Mouse (Mus musculus): ENCODE data around the gene Mpp3. TPM values are rescaled to one million over a fixed set of nuclear protein-coding genes. Genes with fewer than 3 reads are reported as not detected.

Mpp3 gene
- polyA plus RNA-seq, 1 experiment = 3.8 TPM

GRCm38 (mm10) chr11:102024875-102025274, 3.4 kb downstream of the Mpp3 start:
- Histone ChIP-seq H3K4me1 (ENCODE audit: control insufficient read depth, insufficient read depth, low read length) (peaks cover 7% of the 10 kb centered on the region), H3K4me3 (ENCODE audit: low read depth, low read length) (no peak overlapping the region), H3K9ac (ENCODE audit: low read depth, poor library complexity, severe bottlenecking) (no peak overlapping the region), H3K27me3 (ENCODE audit: control insufficient read depth, insufficient read depth, low read length, poor library complexity, severe bottlenecking) (no peaks in the 10 kb centered on the region; the same call in 1 of the 2 replicates), H3K27ac (ENCODE audit: insufficient read depth, low read length) (no peak overlapping the region), H3K9me3 (replicated peaks; ENCODE audit: control insufficient read depth, insufficient read depth, low read length, poor library complexity, severe bottlenecking) (no peaks in the 10 kb centered on the region), H3K36me3 (ENCODE audit: control insufficient read depth, insufficient read depth, low read length, poor library complexity, severe bottlenecking) (no peaks in the 10 kb centered on the region)
- no peak for TF ChIP-seq POLR2A (IDR thresholded peaks at IDR 0.05; ENCODE audit: insufficient read depth, low read length)
- no peak for TF ChIP-seq CTCF (IDR thresholded peaks at IDR 0.05; ENCODE audit: low read depth, low read length)
- no peak for TF ChIP-seq EP300 (IDR thresholded peaks at IDR 0.05; ENCODE audit: insufficient read depth, low read depth, low read length)

GRCm38 (mm10) chr11:102024084-102024758, 4.0 kb downstream of the Mpp3 start:
- H3K27ac ChIP-seq (ENCODE audit: insufficient read depth, low read length) = no peak overlapping the region
- peaks cover 7% of the 10 kb centered on the region for H3K4me1 ChIP-seq (ENCODE audit: control insufficient read depth, insufficient read depth, low read length)
- H3K9ac ChIP-seq (ENCODE audit: low read depth, poor library complexity, severe bottlenecking) = no peak overlapping the region
- no peaks in the 10 kb centered on the region; the same call in 1 of the 2 replicates for H3K27me3 ChIP-seq (ENCODE audit: control insufficient read depth, insufficient read depth, low read length, poor library complexity, severe bottlenecking)
- H3K9me3 ChIP-seq (replicated peaks; ENCODE audit: control insufficient read depth, insufficient read depth, low read length, poor library complexity, severe bottlenecking) = no peaks in the 10 kb centered on the region
- TF ChIP-seq EP300 (IDR thresholded peaks at IDR 0.05; ENCODE audit: insufficient read depth, low read depth, low read length) = no peak
- no peak for TF ChIP-seq POLR2A (IDR thresholded peaks at IDR 0.05; ENCODE audit: insufficient read depth, low read length)
- TF ChIP-seq CTCF (IDR thresholded peaks at IDR 0.05; ENCODE audit: low read depth, low read length) = no peak
- no peak overlapping the region for H3K4me3 ChIP-seq (ENCODE audit: low read depth, low read length)
- H3K36me3 ChIP-seq (ENCODE audit: control insufficient read depth, insufficient read depth, low read length, poor library complexity, severe bottlenecking) = no peaks in the 10 kb centered on the region

DNA sequence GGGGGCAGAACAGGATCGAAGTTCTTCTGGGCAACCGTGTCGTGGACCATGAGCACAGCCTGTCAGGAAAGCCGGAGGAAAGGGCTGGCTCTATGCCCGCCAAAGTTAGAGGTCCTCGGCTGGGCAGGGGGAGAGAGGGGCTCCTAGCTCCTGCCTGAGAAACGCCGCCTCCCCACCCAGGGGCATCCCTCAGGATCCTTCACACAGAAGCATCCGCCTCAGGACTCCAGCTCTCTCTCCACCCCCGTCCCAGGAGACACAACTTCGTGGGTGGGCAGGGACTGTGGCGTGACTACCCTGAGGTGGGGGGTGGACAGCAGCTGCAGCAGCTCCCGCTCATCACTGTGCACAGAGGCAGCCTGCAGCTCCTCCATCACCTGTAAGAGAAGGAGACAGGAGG, 4.9 kb downstream of the Mpp3 start:
- Histone ChIP-seq H3K4me1 (ENCODE audit: control insufficient read depth, insufficient read depth, low read length) (peaks cover 7% of the 10 kb centered on the region), H3K4me3 (ENCODE audit: low read depth, low read length) (no peak overlapping the region), H3K36me3 (ENCODE audit: control insufficient read depth, insufficient read depth, low read length, poor library complexity, severe bottlenecking) (no peaks in the 10 kb centered on the region), H3K27ac (ENCODE audit: insufficient read depth, low read length) (no peak overlapping the region), H3K9ac (ENCODE audit: low read depth, poor library complexity, severe bottlenecking) (no peak overlapping the region), H3K9me3 (replicated peaks; ENCODE audit: control insufficient read depth, insufficient read depth, low read length, poor library complexity, severe bottlenecking) (no peaks in the 10 kb centered on the region), H3K27me3 (ENCODE audit: control insufficient read depth, insufficient read depth, low read length, poor library complexity, severe bottlenecking) (no peaks in the 10 kb centered on the region; the same call in 1 of the 2 replicates)
- TF ChIP-seq POLR2A (IDR thresholded peaks at IDR 0.05; ENCODE audit: insufficient read depth, low read length) (no peak), CTCF (IDR thresholded peaks at IDR 0.05; ENCODE audit: low read depth, low read length) (no peak), EP300 (IDR thresholded peaks at IDR 0.05; ENCODE audit: insufficient read depth, low read depth, low read length) (no peak)

DNA sequence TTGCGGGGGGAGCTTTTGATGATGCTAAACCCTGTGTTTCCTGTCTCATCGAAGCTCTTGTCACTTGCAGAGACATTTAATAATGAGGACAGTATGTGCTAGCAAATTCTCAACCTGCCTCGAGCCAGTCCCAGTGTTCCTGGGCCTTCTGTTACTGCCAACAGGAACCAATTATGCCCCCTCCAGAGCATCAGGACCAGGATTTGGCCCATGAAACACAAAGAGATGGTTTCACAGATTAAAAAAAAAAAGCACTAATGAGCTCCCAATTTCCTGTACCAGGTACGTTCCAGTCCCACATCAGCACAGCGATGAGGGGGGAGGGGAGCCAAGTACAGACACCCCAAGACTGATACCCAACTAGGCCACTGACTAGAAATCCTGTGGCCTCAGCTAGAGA, 7.1 kb downstream of the Mpp3 start:
- H3K27me3 ChIP-seq (ENCODE audit: control insufficient read depth, insufficient read depth, low read length, poor library complexity, severe bottlenecking) = no peaks in the 10 kb centered on the region; the same call in 1 of the 2 replicates
- H3K9me3 ChIP-seq (replicated peaks; ENCODE audit: control insufficient read depth, insufficient read depth, low read length, poor library complexity, severe bottlenecking) = no peaks in the 10 kb centered on the region
- TF ChIP-seq CTCF (IDR thresholded peaks at IDR 0.05; ENCODE audit: low read depth, low read length) (no peak), POLR2A (IDR thresholded peaks at IDR 0.05; ENCODE audit: insufficient read depth, low read length) (no peak), EP300 (IDR thresholded peaks at IDR 0.05; ENCODE audit: insufficient read depth, low read depth, low read length) (no peak)
- H3K27ac ChIP-seq (ENCODE audit: insufficient read depth, low read length) = no peak overlapping the region
- no peaks in the 10 kb centered on the region for H3K36me3 ChIP-seq (ENCODE audit: control insufficient read depth, insufficient read depth, low read length, poor library complexity, severe bottlenecking)
- H3K4me3 ChIP-seq (ENCODE audit: low read depth, low read length) = no peak overlapping the region
- no peak overlapping the region for H3K9ac ChIP-seq (ENCODE audit: low read depth, poor library complexity, severe bottlenecking)
- peaks cover 4% of the 10 kb centered on the region for H3K4me1 ChIP-seq (ENCODE audit: control insufficient read depth, insufficient read depth, low read length)

DNA sequence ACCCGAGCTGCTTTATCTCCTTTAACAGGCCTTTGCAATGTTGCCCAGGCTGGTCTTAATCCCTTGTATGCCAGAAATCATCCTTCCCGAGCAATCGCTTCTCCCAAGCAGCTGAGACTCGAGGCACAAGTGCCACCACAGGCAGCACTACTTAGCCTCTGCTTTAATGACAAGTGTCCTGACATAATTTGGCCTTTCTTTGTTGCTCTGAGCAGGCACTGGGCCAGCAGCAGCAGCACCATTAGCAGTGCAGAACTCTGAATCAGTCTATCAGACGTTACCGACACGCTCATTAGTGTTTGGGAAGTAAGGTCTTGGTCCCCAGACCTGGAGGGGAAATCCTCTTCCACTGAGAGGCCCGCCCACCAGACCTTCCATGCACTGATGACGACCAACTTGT, 8.5 kb downstream of the Mpp3 start:
- no peaks in the 10 kb centered on the region for H3K4me1 ChIP-seq (ENCODE audit: control insufficient read depth, insufficient read depth, low read length)
- TF ChIP-seq EP300 (IDR thresholded peaks at IDR 0.05; ENCODE audit: insufficient read depth, low read depth, low read length) (no peak), CTCF (IDR thresholded peaks at IDR 0.05; ENCODE audit: low read depth, low read length) (no peak), POLR2A (IDR thresholded peaks at IDR 0.05; ENCODE audit: insufficient read depth, low read length) (no peak)
- H3K36me3 ChIP-seq (ENCODE audit: control insufficient read depth, insufficient read depth, low read length, poor library complexity, severe bottlenecking) = no peaks in the 10 kb centered on the region

DNA sequence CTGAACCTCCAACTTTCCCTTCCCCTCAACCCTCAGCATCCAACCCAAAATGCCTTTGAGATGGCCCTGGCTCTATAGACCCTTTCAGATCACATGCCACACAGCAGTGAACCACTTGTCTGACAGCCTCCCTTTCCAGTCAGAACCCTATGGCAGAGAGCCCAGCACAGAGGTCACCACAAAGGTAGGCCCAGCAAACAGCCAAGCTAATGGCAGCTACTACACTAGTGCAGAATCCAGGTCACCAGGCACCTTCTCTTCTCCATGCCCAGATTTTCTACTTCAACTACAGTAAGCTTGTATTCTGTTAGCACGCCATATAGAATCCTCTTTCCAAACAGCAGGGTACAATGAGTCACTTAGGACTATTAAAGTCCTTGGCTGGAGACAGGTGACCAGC, 12.1 kb downstream of the Mpp3 start:
- H3K27ac ChIP-seq (ENCODE audit: insufficient read depth, low read length) = no peak overlapping the region
- no peaks in the 10 kb centered on the region for H3K27me3 ChIP-seq (ENCODE audit: control insufficient read depth, insufficient read depth, low read length, poor library complexity, severe bottlenecking)
- H3K36me3 ChIP-seq (ENCODE audit: control insufficient read depth, insufficient read depth, low read length, poor library complexity, severe bottlenecking) = no peaks in the 10 kb centered on the region
- TF ChIP-seq POLR2A (IDR thresholded peaks at IDR 0.05; ENCODE audit: insufficient read depth, low read length) (no peak), CTCF (IDR thresholded peaks at IDR 0.05; ENCODE audit: low read depth, low read length) (no peak), EP300 (IDR thresholded peaks at IDR 0.05; ENCODE audit: insufficient read depth, low read depth, low read length) (no peak)
- H3K9me3 ChIP-seq (replicated peaks; ENCODE audit: control insufficient read depth, insufficient read depth, low read length, poor library complexity, severe bottlenecking) = no peaks in the 10 kb centered on the region
- H3K4me1 ChIP-seq (ENCODE audit: control insufficient read depth, insufficient read depth, low read length) = no peaks in the 10 kb centered on the region
- H3K9ac ChIP-seq (ENCODE audit: low read depth, poor library complexity, severe bottlenecking) = no peak overlapping the region
- H3K4me3 ChIP-seq (ENCODE audit: low read depth, low read length) = no peak overlapping the region

More for the DNA sequence above, 8.5 kb downstream of the Mpp3 start:
- Histone ChIP-seq H3K9ac (ENCODE audit: low read depth, poor library complexity, severe bottlenecking) (no peak overlapping the region), H3K27ac (ENCODE audit: insufficient read depth, low read length) (no peak overlapping the region), H3K4me3 (ENCODE audit: low read depth, low read length) (no peak overlapping the region), H3K9me3 (replicated peaks; ENCODE audit: control insufficient read depth, insufficient read depth, low read length, poor library complexity, severe bottlenecking) (no peaks in the 10 kb centered on the region), H3K27me3 (ENCODE audit: control insufficient read depth, insufficient read depth, low read length, poor library complexity, severe bottlenecking) (no peaks in the 10 kb centered on the region)
